ENCODE assay signal across 30 mouse cellular contexts in genomic region chrX:108664885-108665284, GRCm38 (mm10). TPM values are rescaled to one million over a fixed set of nuclear protein-coding genes. Genes with fewer than 3 reads are reported as not detected.
DNase-seq lines count a peak whose midpoint lies in the region; ATAC-seq and TF ChIP-seq lines count a peak whose summit lies in the region.
"Had no signal": no experiment of that assay in that cellular context is flagged by ENCODE, and none has a peak within 500 bp of the region (broad histone marks: within the 10 kb centered on the region; RNA-seq: fewer than 3 reads in every experiment).

Gene Gm379 (minus strand): TSS chrX:108664891.

- no peak for TF ChIP-seq POLR2A in liver, adult 2 months (IDR thresholded peaks at IDR 0.05; ENCODE audit: extremely low read depth, insufficient read depth, low read length)
- no peak for TF ChIP-seq POLR2A in lung, adult 2 months (IDR thresholded peaks at IDR 0.05; ENCODE audit: borderline replicate concordance, extremely low read depth, low read depth, low read length)

- H3K36me3 ChIP-seq in liver, adult 2 months (ENCODE audit: control insufficient read depth, insufficient read depth, low read length) = no peaks in the 10 kb centered on the region
- H3K36me3 ChIP-seq in liver, embryonic 12.5 days = no peaks in the 10 kb centered on the region
- no peaks in the 10 kb centered on the region for H3K36me3 ChIP-seq in liver, postnatal 0 days (replicated peaks; ENCODE audit: insufficient read depth, low read length)
- H3K36me3 ChIP-seq in lung, postnatal 0 days (ENCODE audit: insufficient read depth, low read length) = no peaks in the 10 kb centered on the region
- H3K36me3 ChIP-seq: embryonic facial prominence, embryonic 13.5 days; embryonic facial prominence, embryonic 15.5 days; forebrain, embryonic 10.5 days; forebrain, embryonic 12.5 days; G1E had no signal

- H3K27ac ChIP-seq in liver, adult 2 months (replicated peaks; ENCODE audit: insufficient read depth, low read depth, low read length) = peak within 1 kb of the TSS; percentile 23; the same call in 1 of the 2 replicates
- no peak within 1 kb of the TSS for H3K27ac ChIP-seq in liver, embryonic 12.5 days
- 0 out of 2 replicates have a peak within 1 kb of the TSS, but pooled peaks have one; percentile 18 for H3K27ac ChIP-seq in liver, postnatal 0 days (ENCODE audit: low read depth)
- H3K27ac ChIP-seq in lung, postnatal 0 days (ENCODE audit: low read length) = no peak within 1 kb of the TSS
- H3K27ac ChIP-seq: embryonic facial prominence, embryonic 13.5 days; embryonic facial prominence, embryonic 15.5 days; forebrain, embryonic 10.5 days; forebrain, embryonic 12.5 days had no signal

- no peaks in the 10 kb centered on the region for H3K9me3 ChIP-seq in liver, embryonic 12.5 days (replicated peaks)
- H3K9me3 ChIP-seq in liver, postnatal 0 days (ENCODE audit: low read length) = no peaks in the 10 kb centered on the region
- H3K9me3 ChIP-seq in lung, postnatal 0 days (ENCODE audit: low read length) = no peaks in the 10 kb centered on the region
- H3K9me3 ChIP-seq: embryonic facial prominence, embryonic 13.5 days; embryonic facial prominence, embryonic 15.5 days; forebrain, embryonic 10.5 days; forebrain, embryonic 12.5 days; G1E had no signal

- peak; percentile 63 for DNase-seq in liver, adult 2 months (ENCODE audit: extremely low read depth, low read depth, low spot score)
- DNase-seq in liver, postnatal 0 days = no peak
- no peak for DNase-seq in liver
- peak; percentile 7 for DNase-seq in lung, postnatal 0 days (ENCODE audit: low spot score)
- DNase-seq in lung, adult 2 months = no peak
- DNase-seq: adrenal gland, adult 8-10 months; adrenal gland, postnatal 14 days; adrenal gland, postnatal 36 days; B cell, adult 2 months; cerebellum, adult 11-12 months; cerebellum, adult 2 months; cerebellum, adult 9-10 months; cerebellum, postnatal 10 days; cerebellum, postnatal 25 days had no signal

- no peak within 1 kb of the TSS for H3K4me2 ChIP-seq in liver, embryonic 12.5 days
- peak within 1 kb of the TSS; percentile 38 for H3K4me2 ChIP-seq in liver, postnatal 0 days (ENCODE audit: low read depth, low read length)
- no peak within 1 kb of the TSS for H3K4me2 ChIP-seq in lung, postnatal 0 days (replicated peaks; ENCODE audit: low read depth, low read length)
- H3K4me2 ChIP-seq: embryonic facial prominence, embryonic 13.5 days; embryonic facial prominence, embryonic 15.5 days; forebrain, embryonic 12.5 days had no signal

- H3K27me3 ChIP-seq in liver, adult 2 months (ENCODE audit: control insufficient read depth, insufficient read depth, low read length) = no peaks in the 10 kb centered on the region
- H3K27me3 ChIP-seq in liver, embryonic 12.5 days (replicated peaks) = no peaks in the 10 kb centered on the region
- no peaks in the 10 kb centered on the region for H3K27me3 ChIP-seq in liver, postnatal 0 days (ENCODE audit: insufficient read depth, low read length)
- no peaks in the 10 kb centered on the region for H3K27me3 ChIP-seq in lung, postnatal 0 days (replicated peaks; ENCODE audit: insufficient read depth, low read length)
- H3K27me3 ChIP-seq: CH12.LX; embryonic facial prominence, embryonic 13.5 days; embryonic facial prominence, embryonic 15.5 days; forebrain, embryonic 12.5 days had no signal

- no peak for TF ChIP-seq CTCF in liver, adult 2 months (IDR thresholded peaks at IDR 0.05; ENCODE audit: low read depth, low read length)
- TF ChIP-seq CTCF in liver, postnatal 0 days (IDR thresholded peaks at IDR 0.05; ENCODE audit: low read depth) = no peak
- TF ChIP-seq CTCF in lung, postnatal 0 days (IDR thresholded peaks at IDR 0.05) = no peak
- TF ChIP-seq CTCF in lung, adult 2 months (IDR thresholded peaks at IDR 0.05; ENCODE audit: insufficient read depth, low read length) = no peak

- no peak for ATAC-seq in liver, embryonic 12.5 days
- peak; percentile 85 for ATAC-seq in liver, postnatal 0 days
- no peak for ATAC-seq in lung, postnatal 0 days
- ATAC-seq in monocyte, adult 5-6 weeks (replicated peaks; ENCODE audit: insufficient number of reproducible peaks, low FRiP score, low TSS enrichment, poor library complexity, severe bottlenecking) = no peak
- ATAC-seq: activated CD4-positive, CD25-positive, alpha-beta regulatory T cell, adult 4 months; CD4-positive, CD25-positive, alpha-beta regulatory T cell, adult 4 months; forebrain, embryonic 14.5 days; Patski had no signal

- H3K9ac ChIP-seq in liver, adult 2 months (ENCODE audit: low read depth, low read length) = no peak within 1 kb of the TSS
- no peak within 1 kb of the TSS for H3K9ac ChIP-seq in liver, embryonic 12.5 days
- no peak within 1 kb of the TSS for H3K9ac ChIP-seq in liver, postnatal 0 days (replicated peaks)
- no peak within 1 kb of the TSS for H3K9ac ChIP-seq in lung, postnatal 0 days (replicated peaks; ENCODE audit: low read depth)
- H3K9ac ChIP-seq: embryonic facial prominence, embryonic 13.5 days; embryonic facial prominence, embryonic 15.5 days; forebrain, embryonic 12.5 days had no signal

- H3K4me3 ChIP-seq in liver, adult 2 months (ENCODE audit: insufficient read depth, low read depth, low read length) = no peak within 1 kb of the TSS; the same call in 1 of the 2 replicates
- H3K4me3 ChIP-seq in liver, embryonic 12.5 days = no peak within 1 kb of the TSS
- peak within 1 kb of the TSS; percentile 32 for H3K4me3 ChIP-seq in liver, postnatal 0 days (ENCODE audit: low read depth, low read length)
- H3K4me3 ChIP-seq in lung, postnatal 0 days (ENCODE audit: low read depth, low read length) = no peak within 1 kb of the TSS
- no peak within 1 kb of the TSS for H3K4me3 ChIP-seq in lung, adult 2 months (replicated peaks; ENCODE audit: extremely low read depth, low read depth, low read length)
- H3K4me3 ChIP-seq: embryonic facial prominence, embryonic 13.5 days; embryonic facial prominence, embryonic 15.5 days; erythroblast, embryonic 14.5 days; forebrain, embryonic 10.5 days; forebrain, embryonic 12.5 days had no signal

- no peak for TF ChIP-seq EP300 in liver, postnatal 0 days (IDR thresholded peaks at IDR 0.05; ENCODE audit: low read depth)
- no peak for TF ChIP-seq EP300 in lung, postnatal 0 days (IDR thresholded peaks at IDR 0.05)

- no peaks in the 10 kb centered on the region for H3K79me2 ChIP-seq in liver, adult 2 months (ENCODE audit: control insufficient read depth, insufficient read depth, low read length)

- peaks cover 4% of the 10 kb centered on the region; the same call in 1 of the 2 replicates for H3K4me1 ChIP-seq in liver, adult 2 months (ENCODE audit: control insufficient read depth, insufficient read depth, low read length)
- no peaks in the 10 kb centered on the region for H3K4me1 ChIP-seq in liver, embryonic 12.5 days
- H3K4me1 ChIP-seq in liver, postnatal 0 days (ENCODE audit: insufficient read depth) = no peaks in the 10 kb centered on the region
- no peaks in the 10 kb centered on the region for H3K4me1 ChIP-seq in lung, postnatal 0 days (ENCODE audit: insufficient read depth, low read depth, low read length)
- no peaks in the 10 kb centered on the region for H3K4me1 ChIP-seq in lung, adult 2 months (ENCODE audit: control insufficient read depth, insufficient read depth, low read length)
- H3K4me1 ChIP-seq: embryonic facial prominence, embryonic 13.5 days; embryonic facial prominence, embryonic 15.5 days; forebrain, embryonic 10.5 days; forebrain, embryonic 12.5 days had no signal

- WGBS in liver, adult 2 months = 6% methylated on average over 2 of the region's 2 CpGs
- WGBS in liver, embryonic 12.5 days (ENCODE audit: insufficient replicate concordance) = 45% methylated on average over 2 of the region's 2 CpGs
- 48% methylated on average over 2 of the region's 2 CpGs for WGBS in liver, postnatal 0 days (ENCODE audit: insufficient replicate concordance)
- WGBS in lung, postnatal 0 days = 27% methylated on average over 2 of the region's 2 CpGs
- WGBS in lung, adult 2 months = 46% methylated on average over 2 of the region's 2 CpGs

RNA-seq across cellular contexts. Expression of gene Gm379, which starts in this region (rescaled TPM):
- 1.9 and 3.6 TPM in 2 replicates for total RNA-seq in liver, adult 2 months (2014; rRNA removed)
- polyA plus RNA-seq in liver, adult 2 months (2012; rRNA removed) = 0.35 and 0.54 TPM in 2 replicates
- polyA plus RNA-seq in liver, embryonic 12.5 days (2016; fragmentation: Nextera tagmentation; extraction: Ambion mirVana) = not detected in 2 replicates
- 3.3 and 4.1 TPM in 2 replicates for polyA plus RNA-seq in liver, postnatal 0 days (2015; fragmentation: Nextera tagmentation; extraction: Ambion mirVana)
- polyA plus RNA-seq in lung, postnatal 0 days (2015; fragmentation: Nextera tagmentation; extraction: Ambion mirVana) = 0.26 and 0.31 TPM in 2 replicates
- 0.14 TPM in 1 of 2 replicates, not detected in the other for polyA plus RNA-seq in lung, adult 2 months (2012; rRNA removed)
- total RNA-seq in monocyte, adult 5-6 weeks (2017) = not detected in 3 replicates
- total RNA-seq: adrenal gland, adult 18-20 months; adrenal gland, adult 8-10 months; adrenal gland, postnatal 14 days; adrenal gland, postnatal 36 days; CH12.LX; G1E had no signal
- polyA plus RNA-seq: activated CD4-positive, CD25-positive, alpha-beta regulatory T cell, adult 4 months; CD4-positive, CD25-positive, alpha-beta regulatory T cell, adult 4 months; cerebellum, adult 2 months; cortical plate, adult 2 months; embryonic facial prominence, embryonic 11.5 days; embryonic facial prominence, embryonic 13.5 days; embryonic facial prominence, embryonic 15.5 days; erythroblast, embryonic 14.5 days; forebrain, embryonic 10.5 days; forebrain, embryonic 12.5 days; forebrain, embryonic 14.5 days; G1E; Patski had no signal

Comparison
In these comparisons a context has a peak if more than half of its experiments do, and no peak if none do; other contexts are left out.
1. H3K27ac ChIP-seq: peak in liver, adult 2 months (single experiment) and liver, postnatal 0 days (single experiment); none in liver, embryonic 12.5 days (single experiment) and lung, postnatal 0 days (single experiment).
2. Peak in DNase-seq in lung, postnatal 0 days; RNA of the gene not detected or under 1 TPM.